Mouse (Mus musculus): ENCODE measurements around the gene Cops7a. TPM values are rescaled to one million over a fixed set of nuclear protein-coding genes. Genes with fewer than 3 reads are reported as not detected.

The Cops7a gene
- total RNA-seq, 2 experiments from 2014 or later: 168 TPM

- DNase-seq (ENCODE audit: low spot score in 2 of 2): no peak
Measured at GRCm38 (mm10) chr6:124961021-124961420, 4.3 kb downstream of the Cops7a start.

GRCm38 (mm10) chr6:124959960-124960359, 5.4 kb downstream of the Cops7a start:
- no peak for DNase-seq (ENCODE audit: low spot score in 2 of 2)

- DNase-seq (ENCODE audit: low spot score in 2 of 2): no peak
Measured at GRCm38 (mm10) chr6:124958127-124958526, 7.2 kb downstream of the Cops7a start.

- DNase-seq (ENCODE audit: low spot score in 2 of 2): no peak
Measured at GRCm38 (mm10) chr6:124955212-124955611, 10.1 kb downstream of the Cops7a start.

GRCm38 (mm10) chr6:124953991-124954715, 11.2 kb downstream of the Cops7a start:
- no peak for DNase-seq (ENCODE audit: low spot score in 2 of 2)

GRCm38 (mm10) chr6:124943526-124943925, 21.8 kb downstream of the Cops7a start:
- DNase-seq (ENCODE audit: low spot score in 2 of 2): no peak

GRCm38 (mm10) chr6:124941679-124942078, 23.7 kb downstream of the Cops7a start:
- no peak for DNase-seq (ENCODE audit: low spot score in 2 of 2)

GRCm38 (mm10) chr6:124938554-124938953, 26.8 kb downstream of the Cops7a start:
- no peak for DNase-seq (ENCODE audit: low spot score in 2 of 2)

GRCm38 (mm10) chr6:124937493-124937892, 27.8 kb downstream of the Cops7a start:
- DNase-seq (ENCODE audit: low spot score in 2 of 2): no peak

- DNase-seq (ENCODE audit: low spot score in 2 of 2): no peak
Measured at GRCm38 (mm10) chr6:124936681-124937080, 28.7 kb downstream of the Cops7a start.

- peak in 1 of 2 experiments; percentile 30 for DNase-seq (ENCODE audit: low spot score in 2 of 2)
Measured at GRCm38 (mm10) chr6:124934670-124935069, 30.7 kb downstream of the Cops7a start.

- DNase-seq (ENCODE audit: low spot score in 2 of 2): no peak
Measured at GRCm38 (mm10) chr6:124933127-124933526, 32.2 kb downstream of the Cops7a start.

- no peak for DNase-seq (ENCODE audit: low spot score in 2 of 2)
Measured at GRCm38 (mm10) chr6:124932314-124932695, 33.0 kb downstream of the Cops7a start.

- DNase-seq (ENCODE audit: low spot score in 2 of 2): peak in 1 of 2 experiments; percentile 50
Measured at GRCm38 (mm10) chr6:124931525-124932313, 33.6 kb downstream of the Cops7a start.

- DNase-seq (ENCODE audit: low spot score in 2 of 2): peak; percentile 100
Measured at GRCm38 (mm10) chr6:124930754-124931524, 34.4 kb downstream of the Cops7a start, which contains the start of gene Mlf2. Gene Mlf2 (plus strand): TSS chr6:124931386.

- no peak for DNase-seq (ENCODE audit: low spot score in 2 of 2)
Measured at GRCm38 (mm10) chr6:124930231-124930630, 35.1 kb downstream of the Cops7a start.

GRCm38 (mm10) chr6:124925941-124926340, 39.4 kb downstream of the Cops7a start:
- DNase-seq (ENCODE audit: low spot score in 2 of 2): no peak

GRCm38 (mm10) chr6:124925173-124925793, 40.1 kb downstream of the Cops7a start:
- DNase-seq (ENCODE audit: low spot score in 2 of 2): no peak

- DNase-seq (ENCODE audit: low spot score in 2 of 2): no peak
Measured at GRCm38 (mm10) chr6:124921539-124921938, 43.8 kb downstream of the Cops7a start.

GRCm38 (mm10) chr6:124920318-124921085, 44.8 kb downstream of the Cops7a start:
- no peak for DNase-seq (ENCODE audit: low spot score in 2 of 2)

All from left cerebral cortex, adult 18-20 months (tissue).